Mouse (Mus musculus) adrenal gland, adult 18-20 months (tissue): ENCODE results near the gene Gatc. TPM values are rescaled to one million over a fixed set of nuclear protein-coding genes. Genes with fewer than 3 reads are reported as not detected.
A peak's percentile ranks its signal among the peaks of the same experiment; 100 is the strongest.
"Not testable (repeated sequence)": the region's sequence is repeated elsewhere in the genome, so short reads cannot be mapped to it uniquely, and the experiment has no call there.

Experiments
- DNase-seq, 2 experiments: peaks; one replicate each; pipeline ENCODE4 v3.0.0; 2021 to 2022; ENCODE audit warnings: low spot score in 2 of 2
- long read RNA-seq, 2 experiments: library from polyadenylated mRNA; stranded (forward); transcript quantifications; one replicate each; pipeline ENCODE4 v2.0.0; 2021
- total RNA-seq, 2 experiments: library from RNA; stranded (reverse); gene quantifications; 1 replicate in 1 of 2; 2 replicates in 1 of 2; pipeline ENCODE4 v1.2.3; 2021

Gatc gene
- 10 to 100 TPM; 18.3 to 22.5 TPM for total RNA-seq
- long read RNA-seq, experiment 1, partial matches to known transcripts: 0 of 1 reads
- long read RNA-seq, experiment 1, other reads (novel, unspliced or antisense): 0 of 1 reads
- long read RNA-seq, experiment 2, partial matches to known transcripts: 0 of 3 reads
- long read RNA-seq, experiment 2, other reads (novel, unspliced or antisense): 0 of 3 reads

DNA sequence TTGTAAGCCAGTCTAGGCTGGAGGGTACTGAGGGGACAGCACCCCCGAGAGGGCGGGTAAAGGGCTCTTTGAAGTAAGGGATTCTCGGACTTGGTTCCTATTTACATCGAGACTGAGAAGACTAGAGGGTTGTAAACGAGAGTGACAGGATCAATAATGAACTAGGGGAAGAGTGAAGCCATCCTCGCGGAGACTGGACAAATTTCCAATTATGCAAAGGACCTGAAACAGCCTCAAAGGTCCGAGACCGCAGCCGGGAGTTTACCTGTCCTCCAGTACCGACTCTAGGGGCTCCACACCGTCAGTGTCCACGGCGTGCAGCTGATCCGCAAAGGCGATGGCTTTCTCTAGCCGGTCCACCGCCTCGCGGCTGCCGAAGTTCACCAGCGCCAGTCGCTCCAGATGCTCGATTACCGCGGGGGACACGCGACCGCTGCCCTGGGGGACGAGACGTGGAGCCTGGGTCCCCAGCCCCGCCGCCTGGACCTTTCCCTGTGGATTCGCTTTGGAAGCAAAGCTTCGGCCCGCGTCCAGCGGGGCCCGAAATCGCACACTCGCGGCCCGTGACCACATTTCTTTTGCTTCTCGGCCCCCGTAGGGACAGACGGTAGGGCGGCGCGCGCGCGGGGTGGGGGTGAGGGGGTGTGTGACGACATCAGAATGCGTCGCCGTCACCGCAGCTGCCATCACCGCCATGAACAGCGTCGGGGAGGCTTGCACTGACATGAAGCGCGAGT lies at the start of gene Gatc, which contains the start of gene Triap1:
TSS of gene Gatc (minus strand) at position 602 of the 737 bp plus-strand sequence.
TSS of gene Triap1 (plus strand) at position 649 of the 737 bp plus-strand sequence.
- DNase-seq: peak; percentile 90

DNA sequence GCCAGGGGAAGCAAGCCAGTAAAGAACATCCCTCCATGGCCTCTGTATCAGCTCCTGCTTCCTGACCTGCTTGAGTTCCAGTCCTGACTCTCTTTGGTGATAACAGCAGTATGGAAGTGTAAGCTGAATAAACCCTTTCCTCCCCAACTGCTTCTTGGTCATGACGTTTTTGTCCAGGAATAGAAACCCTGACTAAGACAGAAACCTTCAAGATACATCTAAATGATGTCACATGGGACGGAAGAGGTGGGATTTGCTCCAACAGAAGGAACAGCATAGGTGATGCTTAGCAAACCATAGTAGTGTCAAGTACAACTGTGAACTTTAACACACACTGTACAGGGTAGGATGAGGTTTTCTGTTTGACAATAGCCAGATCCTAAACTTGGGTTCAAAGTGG lies 37.9 kb upstream of the Gatc start:
- not testable (repeated sequence) for DNase-seq

DNA sequence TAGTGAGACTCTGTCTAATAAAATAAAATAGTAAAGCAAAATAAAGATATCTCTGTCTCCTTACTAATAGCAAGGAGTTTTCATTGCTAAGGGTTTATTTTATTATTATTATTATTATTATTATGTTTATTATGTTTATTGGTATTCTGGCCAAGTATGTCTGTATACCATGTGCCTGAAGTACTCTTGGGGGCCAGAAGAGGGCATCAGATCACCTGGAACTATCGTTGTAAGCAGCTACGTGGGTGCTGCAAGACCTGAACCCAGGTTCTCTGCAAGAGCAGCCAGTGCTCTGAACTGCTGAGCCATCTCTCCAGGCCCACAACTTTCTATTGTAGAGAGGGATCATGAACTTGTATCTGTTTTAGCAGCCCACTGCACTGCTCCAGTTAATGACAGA lies 34.5 kb upstream of the Gatc start:
- DNase-seq: no peak

DNA sequence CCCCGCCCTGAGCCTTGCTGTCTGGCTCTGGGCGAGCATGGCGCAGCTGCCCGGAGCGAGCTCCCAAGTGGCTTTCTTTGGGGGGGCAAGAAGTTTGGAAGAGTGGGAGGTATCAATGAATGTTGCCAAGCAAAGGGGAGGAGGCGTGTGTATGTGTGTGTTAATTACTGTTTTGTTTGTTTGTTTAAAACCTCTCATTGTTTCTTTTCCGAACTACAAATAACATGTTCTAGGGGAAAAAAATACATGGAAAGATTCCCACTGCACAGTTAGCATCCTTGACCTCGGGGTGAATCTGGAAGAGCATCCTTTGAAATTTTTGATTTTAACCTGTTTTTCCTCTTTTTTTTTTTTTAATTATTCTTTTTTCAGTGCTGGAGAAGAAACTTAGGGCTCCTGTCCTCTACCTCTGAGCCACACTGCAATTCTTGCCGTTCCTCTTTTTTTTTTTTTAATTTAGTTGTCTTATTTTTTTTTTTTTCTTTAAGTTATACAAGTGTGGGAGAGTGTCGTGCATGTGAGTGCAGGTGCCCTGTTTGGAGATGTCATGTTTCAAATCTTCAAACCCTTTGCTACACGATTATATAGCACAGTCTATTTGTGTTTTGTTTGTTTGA lies 33.3 kb upstream of the Gatc start:
- no peak for DNase-seq

DNA sequence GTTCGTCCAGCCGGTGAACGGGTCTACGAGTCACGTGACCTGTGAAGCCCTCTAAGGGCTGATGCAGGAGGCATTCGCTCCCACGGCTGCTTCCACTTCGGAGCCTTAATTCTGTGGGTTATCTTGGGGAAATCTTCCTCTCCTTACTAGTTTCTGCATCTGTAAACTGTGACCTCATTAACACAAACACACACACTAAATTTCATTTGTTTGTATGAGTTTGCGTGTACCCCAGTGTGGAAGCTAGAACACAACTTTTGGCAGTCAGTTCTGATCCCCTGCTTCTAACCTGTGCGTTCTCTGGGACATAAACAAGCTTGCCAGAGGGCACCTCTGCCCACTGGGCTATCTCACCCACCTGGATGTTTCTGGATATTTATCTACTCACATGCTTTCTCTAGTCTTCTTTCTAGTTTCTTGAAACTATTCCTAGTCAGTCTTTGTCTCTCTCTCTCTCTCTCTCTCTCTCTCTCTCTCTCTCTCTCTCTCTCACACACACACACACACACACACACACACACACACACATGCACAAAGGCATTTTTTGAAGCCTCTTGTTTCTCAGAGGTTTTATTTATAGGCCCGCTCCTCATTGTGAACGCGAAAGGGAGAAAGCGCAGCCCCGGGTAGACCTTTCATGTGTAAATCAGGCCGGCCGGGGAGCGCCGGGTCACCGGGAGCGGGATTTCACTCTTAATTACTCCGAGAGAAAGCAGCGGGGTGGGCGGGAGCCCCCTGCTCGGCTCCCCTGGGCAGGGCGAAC lies 32.6 kb upstream of the Gatc start:
- DNase-seq: no peak

DNA sequence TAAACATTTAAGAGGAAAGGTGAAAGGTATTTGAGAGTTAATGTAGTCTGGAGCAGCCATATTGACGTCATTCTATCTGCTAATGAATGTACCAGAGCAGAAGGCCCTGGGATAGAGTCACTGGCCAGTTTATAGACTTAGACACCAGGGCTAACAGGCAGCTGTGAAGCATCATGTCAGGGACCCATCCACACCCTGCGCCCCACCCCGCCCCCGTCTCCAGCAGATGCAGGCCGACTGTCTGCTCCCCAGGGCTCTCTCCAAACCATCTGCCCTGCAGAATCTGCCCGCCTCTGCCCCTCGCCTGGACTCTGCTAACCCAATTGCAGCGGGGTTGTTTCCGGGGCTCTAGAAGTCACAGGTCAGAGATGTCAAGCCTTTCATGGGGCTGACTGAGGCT lies 30.8 kb upstream of the Gatc start:
- DNase-seq: no peak

DNA sequence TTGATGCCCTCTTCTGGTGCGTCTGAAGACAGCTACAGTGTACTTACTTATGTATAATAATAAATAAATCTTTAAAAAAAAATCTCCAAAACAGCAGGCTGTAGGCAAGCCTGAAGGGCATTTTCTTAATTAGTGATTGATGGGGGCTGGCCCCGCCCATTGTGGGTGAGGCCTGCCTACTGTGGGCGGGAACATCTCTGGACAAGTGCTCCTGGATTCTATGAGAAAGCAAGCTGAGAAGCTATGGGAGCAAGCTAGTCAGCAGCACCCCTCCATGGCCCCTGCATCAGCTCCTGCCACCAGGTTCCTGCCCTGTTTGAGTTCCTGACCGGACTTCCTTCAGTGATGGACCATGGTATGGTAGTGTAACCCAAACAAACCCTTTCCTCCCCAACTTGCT lies 23.8 kb upstream of the Gatc start:
- DNase-seq: no peak

DNA sequence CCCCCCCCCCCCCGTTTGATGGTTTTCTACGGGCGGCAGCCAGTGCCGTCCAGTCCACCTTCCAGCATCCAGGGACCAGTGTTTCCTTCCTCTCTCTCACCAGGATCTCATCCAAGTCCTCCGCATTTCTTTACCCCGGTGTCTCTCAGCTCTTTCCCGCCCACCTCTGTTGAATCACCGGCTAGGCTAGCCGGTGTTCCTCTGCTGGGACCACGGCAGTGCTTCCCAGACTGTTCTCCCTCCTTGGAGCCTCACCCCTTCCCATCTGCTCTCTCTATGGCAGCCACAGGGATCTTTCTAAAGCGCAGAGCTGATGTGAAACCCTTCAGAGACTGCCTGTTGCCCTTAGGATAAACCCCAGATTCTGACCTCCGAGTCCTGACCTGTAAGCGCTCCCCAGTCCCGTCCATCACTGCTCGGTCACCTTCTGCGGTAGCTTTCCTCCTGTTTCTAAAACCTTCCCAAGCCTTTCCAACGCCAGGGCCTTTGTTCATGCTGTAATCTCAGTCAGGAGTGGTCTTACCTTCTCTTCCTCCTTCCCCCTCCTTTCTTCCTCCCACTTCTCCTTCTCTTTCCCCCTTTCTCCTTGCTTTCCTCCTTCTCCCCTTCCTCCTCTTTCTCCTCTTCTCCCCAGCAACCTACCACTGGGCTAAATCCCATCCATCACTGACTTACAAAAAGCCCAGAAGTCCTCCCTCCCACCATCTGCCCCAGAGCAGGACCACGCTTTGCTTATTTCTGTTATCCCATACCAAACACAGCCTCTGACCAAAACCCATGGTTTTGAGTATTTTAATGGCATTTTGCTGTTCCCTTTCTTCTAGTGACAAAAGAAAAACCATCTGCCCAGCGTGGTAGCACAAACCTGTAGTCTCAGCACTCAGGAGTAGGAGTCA lies 22.1 kb upstream of the Gatc start:
- no peak for DNase-seq

DNA sequence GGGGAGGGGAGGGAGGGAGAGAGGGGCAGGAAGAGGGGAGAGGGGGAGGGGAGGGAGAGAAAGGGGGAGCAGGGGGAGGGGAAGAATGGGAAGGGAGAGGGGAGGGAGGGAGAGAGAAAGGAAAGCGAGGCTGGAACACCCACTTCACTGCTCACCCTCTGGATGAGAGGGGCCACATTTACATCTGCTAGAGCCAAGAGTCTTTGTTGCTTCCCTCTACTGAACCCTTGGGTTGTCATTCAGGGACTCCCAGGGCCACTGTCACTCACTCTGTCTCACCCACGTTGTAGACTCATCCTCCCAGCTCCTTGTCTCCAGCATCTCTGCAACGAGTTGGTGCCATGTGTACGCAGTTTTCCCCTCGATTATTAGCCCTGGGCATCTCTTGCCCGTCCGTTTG lies 21.2 kb upstream of the Gatc start:
- DNase-seq: no peak

DNA sequence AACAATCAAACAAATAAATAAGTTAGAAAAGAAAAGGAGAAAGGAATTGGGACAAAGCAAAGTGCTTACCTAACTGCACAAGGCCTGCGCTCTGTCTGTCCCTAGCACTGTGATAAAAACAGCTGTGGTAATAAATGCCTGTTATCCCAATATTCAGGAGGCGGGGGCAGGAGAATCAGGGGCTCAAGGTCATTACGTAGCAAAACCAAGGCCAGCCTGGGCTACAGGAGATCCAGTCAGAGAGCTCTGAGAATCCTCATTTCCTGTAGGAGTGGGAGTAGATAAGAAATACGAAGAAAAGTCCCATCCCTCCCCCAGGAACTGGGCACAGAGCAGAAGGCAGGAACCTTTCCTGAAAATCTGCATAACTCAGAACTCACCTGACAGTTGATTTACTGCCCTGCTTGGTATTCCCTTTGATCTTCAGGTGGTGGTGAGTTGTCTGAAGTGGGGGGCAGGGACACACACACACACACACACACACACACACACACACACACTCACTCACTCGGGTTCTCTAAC lies 18.9 kb upstream of the Gatc start:
- no peak for DNase-seq

DNA sequence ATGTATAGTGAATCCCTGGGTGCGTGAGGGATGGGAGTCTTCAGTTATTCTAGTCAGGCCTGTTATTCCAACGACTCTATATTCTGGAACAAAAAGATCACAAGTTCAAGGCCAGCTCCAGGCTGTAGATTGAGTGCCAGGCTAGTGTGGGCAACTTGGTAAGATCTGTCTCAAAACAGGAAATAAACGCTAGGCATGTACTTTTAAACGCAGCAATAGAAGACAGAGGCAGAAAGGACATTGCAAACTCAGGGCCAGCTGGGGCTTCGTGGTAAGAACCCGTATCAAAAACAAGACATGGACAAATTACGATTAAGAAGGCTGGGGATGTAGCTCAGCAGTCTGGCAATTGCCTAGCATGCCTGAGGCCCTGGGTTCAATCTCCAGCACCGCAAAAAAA lies 18.5 kb upstream of the Gatc start:
- no peak for DNase-seq

DNA sequence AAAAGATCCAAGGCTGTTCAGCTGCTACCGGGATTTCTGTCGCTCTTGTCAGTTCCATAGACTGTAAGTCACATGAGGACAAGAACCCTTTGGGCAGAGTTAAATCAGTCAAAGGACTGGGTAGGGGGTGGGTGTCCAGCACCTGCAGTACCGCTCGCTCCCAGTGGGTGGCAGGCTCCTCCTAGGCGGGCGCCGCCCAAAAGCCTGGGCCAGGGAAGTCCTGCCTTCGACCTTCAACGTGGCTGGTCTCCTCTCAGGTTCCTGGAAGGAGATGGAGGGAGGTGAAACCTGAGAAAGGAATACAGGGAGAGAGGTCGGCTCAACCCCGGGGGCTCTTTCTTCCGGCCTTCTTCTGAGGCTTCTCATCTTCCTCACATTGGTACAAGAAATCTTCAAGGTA lies 17.9 kb upstream of the Gatc start:
- peak; percentile 92 to 93 for DNase-seq

DNA sequence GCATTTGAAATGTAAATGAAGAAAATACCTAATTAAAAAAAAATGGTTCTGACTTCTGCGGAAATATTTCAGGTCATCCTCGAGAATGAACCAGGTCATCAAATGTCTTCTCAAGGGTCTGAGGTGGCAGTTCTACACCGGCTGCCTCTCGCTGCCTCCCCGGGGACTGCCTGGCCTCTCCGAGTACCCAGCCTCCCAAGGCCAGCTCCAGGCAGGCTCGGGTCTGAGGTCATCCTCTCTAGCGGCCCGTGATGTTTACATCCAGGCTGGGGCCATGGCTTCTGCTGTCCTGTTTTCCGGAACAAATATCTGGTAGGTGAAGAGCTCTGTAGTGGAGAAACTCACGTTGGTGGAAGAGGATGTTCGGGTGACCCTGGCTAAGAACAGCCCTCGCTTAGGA lies 14.1 kb upstream of the Gatc start:
- no peak for DNase-seq

DNA sequence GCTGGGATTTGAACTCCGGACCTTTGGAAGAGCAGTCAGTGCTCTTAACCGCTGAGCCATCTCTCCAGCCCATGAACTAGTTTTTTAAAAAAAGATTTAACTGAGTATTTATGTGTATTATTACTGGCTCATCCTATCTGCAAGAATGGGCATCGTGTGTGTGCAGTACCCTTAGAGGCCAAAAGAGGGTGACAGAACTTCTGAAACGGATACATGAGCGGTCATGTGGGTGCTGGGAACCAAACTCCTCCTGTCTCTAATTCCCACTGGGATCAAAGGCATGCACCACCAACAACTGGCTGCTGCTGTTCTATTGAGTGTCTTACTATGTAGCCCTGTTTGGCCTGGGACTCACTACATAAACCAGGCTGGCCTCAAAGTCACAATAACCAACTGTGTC lies 10.4 kb upstream of the Gatc start:
- DNase-seq: no peak

DNA sequence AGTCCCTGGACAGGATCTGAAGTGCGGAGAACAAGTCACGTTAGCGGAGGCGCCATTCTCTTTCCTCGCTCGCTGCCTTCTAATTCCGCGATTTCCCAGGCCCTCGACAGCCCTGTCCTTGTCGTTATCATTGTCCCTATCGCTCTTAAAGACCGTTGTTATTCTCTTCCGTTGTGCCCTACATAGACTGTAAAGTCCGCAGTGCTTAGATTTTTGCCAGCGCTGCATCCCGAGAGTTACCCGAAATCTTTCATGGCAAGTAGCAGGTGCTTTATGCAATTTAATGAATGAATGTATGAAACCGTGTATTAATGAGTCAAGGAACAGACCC lies 8.2 kb upstream of the Gatc start:
- DNase-seq: no peak

DNA sequence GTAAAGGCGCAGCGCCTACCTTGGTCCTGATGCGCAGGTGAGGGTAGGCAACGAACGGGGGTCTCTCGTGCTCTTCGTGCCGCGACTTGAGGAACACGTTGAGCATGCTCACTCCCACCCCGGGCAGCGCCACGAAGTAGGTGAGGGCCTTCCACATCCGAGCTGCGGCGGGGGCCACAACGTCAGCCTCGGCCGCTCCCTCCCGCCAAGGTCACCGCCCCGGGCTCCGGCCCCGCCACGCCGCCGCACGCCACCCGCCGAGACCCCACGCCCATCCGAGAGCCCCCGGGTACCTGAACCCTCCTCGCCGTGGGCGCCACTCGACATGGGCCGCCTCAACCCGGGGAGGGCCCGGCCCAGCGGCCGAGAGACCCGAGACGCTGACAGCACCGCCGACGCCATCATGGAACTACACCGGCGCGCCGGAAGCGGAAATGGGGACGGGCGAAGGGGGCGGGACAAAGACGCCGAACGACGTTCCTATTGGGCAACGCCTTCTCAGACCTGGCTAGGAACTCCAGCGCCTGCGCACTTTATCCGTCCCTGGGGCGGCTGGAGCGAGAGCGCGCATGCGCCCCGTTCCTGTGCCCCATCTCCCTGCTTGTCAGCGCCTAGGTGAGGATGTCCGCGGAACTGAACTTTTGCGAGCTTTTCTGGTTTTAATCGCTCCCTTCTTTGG lies 7.7 kb upstream of the Gatc start, which contains the start of gene Cox6a1:
TSS of gene Cox6a1 (minus strand) at position 436 of the 679 bp plus-strand sequence.
- DNase-seq: peak; percentile 98

DNA sequence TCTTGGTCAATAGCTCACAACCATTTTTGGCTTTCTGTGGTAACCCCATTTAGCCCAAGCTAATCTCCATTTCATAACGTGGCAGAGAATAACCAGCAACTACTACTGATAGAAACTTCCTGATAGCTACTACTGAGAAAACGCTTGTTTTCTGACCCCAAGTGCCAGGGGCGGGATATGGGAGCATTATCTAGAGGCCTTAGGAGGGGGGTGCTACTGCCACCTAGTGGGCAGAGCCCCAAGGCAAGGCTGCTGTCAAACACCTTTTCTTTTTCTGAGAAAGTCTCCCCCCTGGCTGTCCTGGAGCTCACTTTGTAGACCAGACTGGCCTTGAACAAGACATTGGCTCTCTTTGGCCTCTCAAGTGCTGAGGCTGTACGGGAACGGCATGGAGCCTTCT lies 6.6 kb upstream of the Gatc start:
- DNase-seq: peak; percentile 71 to 82

DNA sequence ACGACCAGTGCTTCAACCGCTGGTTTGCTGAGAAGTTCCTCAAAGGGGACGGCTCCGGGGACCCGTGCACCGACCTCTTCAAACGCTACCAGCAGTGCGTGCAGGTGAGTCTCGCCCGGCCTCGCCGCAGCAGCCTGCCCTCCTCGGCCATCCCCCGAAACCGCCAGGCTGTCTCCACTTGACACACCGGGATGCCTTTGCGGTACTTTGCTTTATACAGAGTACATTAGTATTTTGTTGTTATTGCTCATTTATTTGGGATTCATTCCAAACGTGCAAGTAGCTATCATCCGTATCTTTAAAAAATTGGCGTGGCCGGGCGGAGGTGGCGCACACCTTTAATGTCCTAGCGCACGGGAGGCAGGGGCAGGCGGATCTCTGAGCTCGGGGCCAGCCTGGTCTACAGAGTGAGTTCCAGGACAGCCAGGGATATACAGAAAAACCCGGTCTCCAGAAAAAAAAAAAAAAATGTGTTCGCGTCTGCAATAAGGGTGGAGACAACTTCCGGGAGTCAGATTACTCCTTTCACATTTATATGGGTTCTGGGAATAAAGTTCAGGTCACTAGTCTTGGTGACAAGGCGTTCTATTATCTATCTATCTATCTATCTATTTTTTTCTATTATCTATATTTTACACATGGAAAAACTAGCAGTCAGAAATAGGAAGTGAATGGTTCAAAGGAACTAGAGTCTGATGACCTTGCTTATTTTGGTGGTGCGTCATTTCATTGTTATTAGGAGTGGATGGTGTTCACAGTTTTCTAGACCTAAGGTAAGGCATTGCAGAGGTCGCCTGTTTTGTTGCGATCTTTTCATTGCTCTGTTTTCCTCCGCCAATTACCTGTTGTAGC lies 562 bp upstream of the Gatc start:
- no peak for DNase-seq

DNA sequence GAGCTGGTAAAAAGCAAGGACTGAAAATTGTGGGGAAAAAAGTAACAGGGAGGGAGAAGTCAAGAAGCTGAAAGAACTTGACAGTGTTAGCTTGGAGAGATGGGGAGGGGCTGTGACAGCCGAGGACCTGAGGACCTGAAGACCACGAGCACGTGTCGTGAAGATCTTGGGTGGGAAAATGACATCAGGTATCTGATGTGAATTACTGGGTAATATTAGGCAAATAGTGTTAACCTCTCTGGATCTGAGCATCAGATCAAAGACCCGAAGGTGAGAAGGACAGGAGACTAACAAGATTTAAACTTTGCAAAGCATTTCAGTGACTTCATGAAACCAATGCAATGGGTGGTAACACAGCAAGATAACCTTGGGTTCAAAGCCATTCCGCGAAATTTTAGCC lies 971 bp downstream of the Gatc start:
- no peak for DNase-seq
